Mouse (Mus musculus): ENCODE data around the gene Slc35b2. TPM values are rescaled to one million over a fixed set of nuclear protein-coding genes. Genes with fewer than 3 reads are reported as not detected.

Slc35b2 gene
- polyA plus RNA-seq, 1 experiment, result 22.7 TPM

DNA sequence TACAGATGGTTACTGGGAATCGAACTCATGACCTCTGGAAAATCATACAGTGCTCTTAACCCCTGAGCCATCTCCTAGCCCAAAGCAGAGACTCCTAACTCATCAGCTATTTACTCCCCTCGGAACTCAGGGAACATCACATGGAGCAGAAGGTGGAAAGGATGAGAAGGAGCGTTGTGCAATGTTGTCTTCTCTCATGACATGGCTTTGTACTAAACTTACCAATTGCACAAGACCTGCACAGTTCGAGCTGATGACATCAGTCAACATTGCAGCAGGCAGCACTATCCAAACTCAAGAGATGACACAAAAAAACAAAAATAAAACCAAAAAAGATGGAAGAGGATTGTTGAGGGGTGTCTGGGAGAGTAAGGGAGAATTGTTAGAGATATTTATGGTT lies 44.7 kb downstream of the Slc35b2 start:
- TF ChIP-seq CTCF (IDR thresholded peaks at IDR 0.05; ENCODE audit: control insufficient read depth, insufficient read depth, low read length), result no peak
- TF ChIP-seq POLR2A (IDR thresholded peaks at IDR 0.05; ENCODE audit: borderline replicate concordance, control insufficient read depth, low read depth, low read length), result no peak
- 54% methylated on average over 4 of the region's 4 CpGs for WGBS
- H3K27ac ChIP-seq (ENCODE audit: control insufficient read depth, insufficient read depth, low read depth, low read length, poor library complexity), result no peak overlapping the region
- H3K4me3 ChIP-seq (replicated peaks; ENCODE audit: control insufficient read depth, low read depth, low read length), result no peak overlapping the region
- no peaks in the 10 kb centered on the region; the same call in 1 of the 2 replicates for H3K4me1 ChIP-seq (ENCODE audit: control insufficient read depth, insufficient read depth, low read length)

DNA sequence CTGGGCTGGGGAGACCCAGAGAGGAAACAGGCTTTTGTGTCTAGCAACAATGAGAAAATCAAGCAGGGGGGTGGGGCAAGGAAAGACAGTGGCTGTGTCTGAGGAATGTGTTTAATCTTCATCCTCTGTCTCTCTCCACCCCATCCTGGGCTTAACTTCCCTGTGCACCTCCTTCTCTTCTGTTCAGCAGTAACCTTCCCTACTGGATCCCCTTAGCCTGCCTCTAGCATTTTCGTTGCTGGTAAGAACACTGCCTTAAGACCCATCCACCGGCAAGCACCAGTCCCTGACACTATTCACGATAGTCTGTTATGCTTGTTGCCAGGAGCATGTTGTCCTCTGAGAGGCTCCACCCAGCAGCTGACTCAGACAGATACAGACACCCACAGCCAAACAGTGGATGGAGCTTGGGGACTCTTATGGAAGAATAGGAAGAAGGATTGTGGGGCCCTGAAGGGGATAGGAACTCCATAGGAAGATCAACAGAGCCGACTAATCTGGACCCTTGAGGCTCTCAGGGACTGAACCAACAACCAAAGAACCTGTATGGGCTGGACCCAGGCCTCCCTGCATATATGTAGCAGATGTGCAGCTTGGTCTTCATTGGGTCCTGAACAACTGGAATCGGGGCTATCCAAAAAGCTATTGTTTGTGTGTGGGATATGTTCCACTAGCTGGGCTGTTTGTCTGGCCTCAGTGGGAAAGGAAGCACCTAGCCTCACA lies 46.6 kb downstream of the Slc35b2 start:
- Histone ChIP-seq H3K4me1 (ENCODE audit: control insufficient read depth, insufficient read depth, low read length) (no peaks in the 10 kb centered on the region; the same call in 1 of the 2 replicates), H3K27ac (ENCODE audit: control insufficient read depth, insufficient read depth, low read depth, low read length, poor library complexity) (no peak overlapping the region), H3K4me3 (replicated peaks; ENCODE audit: control insufficient read depth, low read depth, low read length) (no peak overlapping the region)
- no peak for TF ChIP-seq CTCF (IDR thresholded peaks at IDR 0.05; ENCODE audit: control insufficient read depth, insufficient read depth, low read length)
- no peak for TF ChIP-seq POLR2A (IDR thresholded peaks at IDR 0.05; ENCODE audit: borderline replicate concordance, control insufficient read depth, low read depth, low read length)
- WGBS, result 59% methylated on average over 5 of the region's 5 CpGs

GRCm38 (mm10) chr17:45612008-45612407 lies 48.3 kb downstream of the Slc35b2 start:
- no peak for TF ChIP-seq POLR2A (IDR thresholded peaks at IDR 0.05; ENCODE audit: borderline replicate concordance, control insufficient read depth, low read depth, low read length)
- H3K4me3 ChIP-seq (replicated peaks; ENCODE audit: control insufficient read depth, low read depth, low read length), result no peak overlapping the region
- WGBS, result 67% methylated on average over 8 of the region's 8 CpGs
- no peaks in the 10 kb centered on the region; the same call in 1 of the 2 replicates for H3K4me1 ChIP-seq (ENCODE audit: control insufficient read depth, insufficient read depth, low read length)
- H3K27ac ChIP-seq (ENCODE audit: control insufficient read depth, insufficient read depth, low read depth, low read length, poor library complexity), result no peak overlapping the region

GRCm38 (mm10) chr17:45612921-45613320 lies 49.2 kb downstream of the Slc35b2 start:
- TF ChIP-seq CTCF (IDR thresholded peaks at IDR 0.05; ENCODE audit: control insufficient read depth, insufficient read depth, low read length) (no peak), POLR2A (IDR thresholded peaks at IDR 0.05; ENCODE audit: borderline replicate concordance, control insufficient read depth, low read depth, low read length) (no peak)
- H3K27ac ChIP-seq (ENCODE audit: control insufficient read depth, insufficient read depth, low read depth, low read length, poor library complexity), result no peak overlapping the region
- WGBS, result 27% methylated on average over 7 of the region's 7 CpGs
- no peak overlapping the region for H3K4me3 ChIP-seq (replicated peaks; ENCODE audit: control insufficient read depth, low read depth, low read length)
- no peaks in the 10 kb centered on the region; the same call in 1 of the 2 replicates for H3K4me1 ChIP-seq (ENCODE audit: control insufficient read depth, insufficient read depth, low read length)

DNA sequence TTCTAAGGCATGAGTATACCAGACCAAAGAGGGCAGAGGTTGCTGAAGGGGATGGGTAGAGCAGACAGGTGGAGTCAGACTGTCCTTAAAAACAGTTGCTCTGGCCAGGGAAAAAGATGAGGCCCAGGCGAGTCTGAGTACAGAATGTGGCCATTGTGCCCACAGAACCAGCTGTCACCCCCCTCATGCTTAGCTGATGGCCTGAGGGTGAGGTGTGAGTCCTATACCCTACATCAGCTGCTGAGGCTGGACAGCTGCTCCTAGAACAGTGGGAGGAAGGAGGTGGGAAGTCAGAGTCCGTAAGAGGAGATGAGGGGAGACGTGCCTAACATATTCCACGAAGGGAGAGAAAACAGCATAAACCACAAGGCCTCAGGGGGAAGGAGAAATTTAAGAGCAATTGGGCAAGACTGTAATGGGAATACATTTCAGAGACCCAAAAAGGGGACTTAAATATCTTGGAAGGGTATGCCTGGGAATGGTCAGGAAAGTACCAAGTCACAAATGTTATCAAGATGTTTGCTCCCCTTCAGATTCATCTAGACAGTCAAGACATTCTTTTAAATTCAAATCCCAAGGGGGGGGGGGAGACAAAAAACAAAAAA lies 52.5 kb downstream of the Slc35b2 start:
- no peak for TF ChIP-seq POLR2A (IDR thresholded peaks at IDR 0.05; ENCODE audit: borderline replicate concordance, control insufficient read depth, low read depth, low read length)
- no peak for TF ChIP-seq CTCF (IDR thresholded peaks at IDR 0.05; ENCODE audit: control insufficient read depth, insufficient read depth, low read length)
- Histone ChIP-seq H3K4me3 (replicated peaks; ENCODE audit: control insufficient read depth, low read depth, low read length) (no peak overlapping the region), H3K27ac (ENCODE audit: control insufficient read depth, insufficient read depth, low read depth, low read length, poor library complexity) (no peak overlapping the region), H3K4me1 (ENCODE audit: control insufficient read depth, insufficient read depth, low read length) (no peaks in the 10 kb centered on the region; the same call in 1 of the 2 replicates)
- 47% methylated on average over 4 of the region's 4 CpGs for WGBS

- Histone ChIP-seq H3K4me3 (replicated peaks; ENCODE audit: control insufficient read depth, low read depth, low read length) (no peak overlapping the region), H3K27ac (ENCODE audit: control insufficient read depth, insufficient read depth, low read depth, low read length, poor library complexity) (no peak overlapping the region), H3K4me1 (ENCODE audit: control insufficient read depth, insufficient read depth, low read length) (no peaks in the 10 kb centered on the region; the same call in 1 of the 2 replicates)
- TF ChIP-seq CTCF (IDR thresholded peaks at IDR 0.05; ENCODE audit: control insufficient read depth, insufficient read depth, low read length) (no peak), POLR2A (IDR thresholded peaks at IDR 0.05; ENCODE audit: borderline replicate concordance, control insufficient read depth, low read depth, low read length) (no peak)
- WGBS, result 67% methylated on average over 3 of the region's 3 CpGs
These were observed 53.0 kb downstream of the Slc35b2 start for GRCm38 (mm10) chr17:45616679-45617078.

Other genes starting within 250 kb of the Slc35b2 start
- 28.3 and 44.9 TPM in 2 replicates for gene Cdc5l, start 130.1 kb upstream of the Slc35b2 start, polyA plus RNA-seq (2011; ENCODE audit: insufficient read depth, insufficient read length, low replicate concordance, missing spikeins)
- not detected in 2 replicates for gene Spats1, start 88.5 kb upstream of the Slc35b2 start, polyA plus RNA-seq (2011; ENCODE audit: insufficient read depth, insufficient read length, low replicate concordance, missing spikeins)
- 3.7 and 10.1 TPM in 2 replicates for gene Aars2, start 57.0 kb upstream of the Slc35b2 start, polyA plus RNA-seq (2011; ENCODE audit: insufficient read depth, insufficient read length, low replicate concordance, missing spikeins)
- gene Tcte1, start 40.4 kb upstream of the Slc35b2 start, polyA plus RNA-seq (2011; ENCODE audit: insufficient read depth, insufficient read length, low replicate concordance, missing spikeins), result 0.41 TPM in 1 of 2 replicates, not detected in the other
- 1.5 and 4.3 TPM in 2 replicates for gene Tmem151b, start 14.2 kb upstream of the Slc35b2 start, polyA plus RNA-seq (2011; ENCODE audit: insufficient read depth, insufficient read length, low replicate concordance, missing spikeins)
- gene Nfkbie, start 8.2 kb upstream of the Slc35b2 start, polyA plus RNA-seq (2011; ENCODE audit: insufficient read depth, insufficient read length, low replicate concordance, missing spikeins), result 6.9 and 14.8 TPM in 2 replicates
- gene Hsp90ab1, start 9.4 kb downstream of the Slc35b2 start, polyA plus RNA-seq (2011; ENCODE audit: insufficient read depth, insufficient read length, low replicate concordance, missing spikeins), result 576 and 1,077 TPM in 2 replicates
- 73.1 and 109 TPM in 2 replicates for gene Slc29a1, start 35.7 kb downstream of the Slc35b2 start, polyA plus RNA-seq (2011; ENCODE audit: insufficient read depth, insufficient read length, low replicate concordance, missing spikeins)
- gene Mymx, start 38.2 kb downstream of the Slc35b2 start, polyA plus RNA-seq (2011; ENCODE audit: insufficient read depth, insufficient read length, low replicate concordance, missing spikeins), result 9.3 TPM in 1 of 2 replicates, not detected in the other
- 6.7 TPM in 1 of 2 replicates, not detected in the other for gene Capn11, start 95.5 kb downstream of the Slc35b2 start, polyA plus RNA-seq (2011; ENCODE audit: insufficient read depth, insufficient read length, low replicate concordance, missing spikeins)
- gene Mrpl14, start 122.4 kb downstream of the Slc35b2 start, polyA plus RNA-seq (2011; ENCODE audit: insufficient read depth, insufficient read length, low replicate concordance, missing spikeins), result 43.4 and 56.4 TPM in 2 replicates
- 16.2 and 19.1 TPM in 2 replicates for gene Tmem63b, start 123.0 kb downstream of the Slc35b2 start, polyA plus RNA-seq (2011; ENCODE audit: insufficient read depth, insufficient read length, low replicate concordance, missing spikeins)
- gene 1600014C23Rik, start 170.0 kb downstream of the Slc35b2 start, polyA plus RNA-seq (2011; ENCODE audit: insufficient read depth, insufficient read length, low replicate concordance, missing spikeins), result not detected in 2 replicates